Mouse (Mus musculus): ENCODE data around the gene Gabrr3. TPM values are rescaled to one million over a fixed set of nuclear protein-coding genes. Genes with fewer than 3 reads are reported as not detected.

Gene Gabrr3
- polyA plus RNA-seq, 1 experiment from 2014 or later: 0.03 TPM

DNA sequence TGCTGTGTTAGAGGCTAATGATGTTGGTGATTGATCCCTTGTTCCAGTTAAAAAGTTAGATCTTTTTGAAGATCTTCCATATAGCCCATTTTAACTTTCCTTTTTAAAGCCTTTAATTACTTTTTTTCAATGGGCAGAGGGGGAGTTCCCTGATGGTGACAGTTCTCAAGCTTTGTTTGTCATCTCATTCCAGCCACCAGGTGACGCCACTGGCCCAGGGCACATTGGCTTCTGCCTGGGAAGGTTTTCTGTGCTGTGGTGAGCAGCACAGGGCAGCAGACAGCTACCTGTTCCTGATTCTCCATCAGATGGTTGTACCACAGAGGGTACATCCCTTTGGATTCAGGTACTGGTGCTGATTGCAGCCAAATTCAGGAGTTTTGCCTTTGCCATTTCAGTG is 67.7 kb downstream of the Gabrr3 start:
- Histone ChIP-seq H3K27me3 (replicated peaks) (no peaks in the 10 kb centered on the region), H3K27ac (no peak overlapping the region), H3K4me2 (replicated peaks) (no peak overlapping the region), H3K9me3 (no peaks in the 10 kb centered on the region), H3K4me3 (replicated peaks) (no peak overlapping the region), H3K36me3 (peaks cover 3% of the 10 kb centered on the region; the same call in 1 of the 2 replicates), H3K9ac (no peak overlapping the region), H3K4me1 (replicated peaks) (no peaks in the 10 kb centered on the region)
- no peak for ATAC-seq
- WGBS: 29% methylated on average over 1 of the region's 1 CpGs

DNA sequence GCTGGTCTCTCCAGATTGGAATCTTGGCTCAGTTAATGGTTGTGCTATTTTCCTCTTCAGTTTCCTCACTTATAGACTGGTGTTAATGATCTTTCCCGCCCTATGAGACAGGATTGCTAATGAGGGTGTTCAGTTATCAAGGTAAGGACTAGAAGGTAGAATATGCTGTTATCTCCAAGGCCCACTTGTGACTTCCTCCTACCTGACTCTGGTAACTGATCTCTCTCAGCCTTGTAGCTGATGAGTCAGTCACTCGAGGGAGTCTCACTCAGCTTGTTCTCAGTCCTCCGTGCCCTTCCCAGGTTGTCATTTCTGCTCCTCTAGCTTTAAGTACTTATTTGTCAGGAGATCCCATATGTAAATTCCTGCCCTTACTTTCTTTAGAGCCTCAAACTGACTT is 70.8 kb downstream of the Gabrr3 start:
- Histone ChIP-seq H3K4me1 (replicated peaks) (no peaks in the 10 kb centered on the region), H3K4me3 (replicated peaks) (no peak overlapping the region), H3K27me3 (replicated peaks) (no peaks in the 10 kb centered on the region), H3K9me3 (no peaks in the 10 kb centered on the region), H3K9ac (no peak overlapping the region), H3K36me3 (peaks cover 12% of the 10 kb centered on the region), H3K27ac (no peak overlapping the region), H3K4me2 (replicated peaks) (no peak overlapping the region)
- 81% methylated on average over 3 of the region's 3 CpGs for WGBS
- no peak; the same call in 1 of the 2 replicates for ATAC-seq

DNA sequence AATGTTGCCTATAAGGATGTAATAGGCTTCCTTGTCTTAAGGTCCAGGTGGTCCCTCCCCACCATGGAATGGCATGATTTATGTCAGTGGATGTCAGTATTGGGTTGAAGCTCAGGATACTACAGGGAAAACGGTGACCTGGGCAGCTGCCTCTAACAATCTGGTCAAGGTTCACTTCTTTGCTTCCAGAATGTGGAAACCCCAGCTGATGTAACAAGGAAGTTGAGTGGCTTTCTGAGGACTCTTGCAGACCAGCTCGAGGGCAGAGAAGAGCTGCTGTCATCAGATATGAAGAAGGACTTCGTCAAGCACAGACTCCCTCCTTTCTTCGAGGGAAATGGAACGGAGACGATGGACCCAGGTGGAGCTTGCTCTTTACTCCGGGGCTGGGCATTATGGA is 80.1 kb downstream of the Gabrr3 start:
- no peaks in the 10 kb centered on the region for H3K27me3 ChIP-seq (replicated peaks)
- no peaks in the 10 kb centered on the region for H3K9me3 ChIP-seq
- H3K4me3 ChIP-seq (replicated peaks): no peak overlapping the region
- H3K4me1 ChIP-seq (replicated peaks): no peaks in the 10 kb centered on the region
- H3K36me3 ChIP-seq: peaks cover 6% of the 10 kb centered on the region; the same call in 1 of the 2 replicates
- peak; percentile 31; the same call in 1 of the 2 replicates for ATAC-seq
- no peak overlapping the region for H3K9ac ChIP-seq
- no peak overlapping the region for H3K4me2 ChIP-seq (replicated peaks)
- WGBS: 86% methylated on average over 7 of the region's 7 CpGs
- no peak overlapping the region for H3K27ac ChIP-seq

DNA sequence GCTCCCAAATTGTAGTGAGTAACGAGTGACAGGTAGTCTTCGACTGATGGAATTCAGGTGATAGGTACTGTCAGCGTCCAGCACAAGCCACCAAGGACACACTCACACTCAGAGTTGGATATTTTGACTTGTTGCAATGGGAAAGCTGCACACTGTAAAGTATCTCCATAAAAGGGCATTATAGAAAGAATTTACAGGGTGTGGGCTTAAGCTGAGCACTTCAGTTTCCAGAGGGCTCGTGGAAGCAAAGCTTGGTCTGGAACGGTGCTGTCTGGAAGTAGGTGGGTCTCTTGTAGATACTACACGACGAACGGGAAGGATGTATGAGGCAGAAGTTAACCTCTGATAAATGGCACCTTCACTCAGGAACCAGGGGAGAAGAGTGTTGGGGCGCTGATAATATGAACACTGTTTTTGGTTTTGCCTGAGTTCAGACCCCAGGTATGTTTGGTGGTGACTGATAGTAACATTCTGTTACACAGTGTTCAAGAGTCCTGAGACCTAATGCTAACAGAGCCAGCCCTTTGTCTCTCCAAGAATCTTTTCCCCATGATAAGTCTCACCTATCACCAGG is 80.9 kb downstream of the Gabrr3 start:
- H3K36me3 ChIP-seq: 0 out of 2 replicates have a peak, but pooled peaks cover 9% of the 10 kb centered on the region
- H3K27ac ChIP-seq: no peak overlapping the region
- no peaks in the 10 kb centered on the region for H3K27me3 ChIP-seq (replicated peaks)
- H3K9ac ChIP-seq: no peak overlapping the region
- 80% methylated on average over 9 of the region's 9 CpGs for WGBS
- no peak overlapping the region for H3K4me3 ChIP-seq (replicated peaks)
- ATAC-seq: no peak
- H3K9me3 ChIP-seq: no peaks in the 10 kb centered on the region
- no peak overlapping the region for H3K4me2 ChIP-seq (replicated peaks)
- H3K4me1 ChIP-seq (replicated peaks): no peaks in the 10 kb centered on the region

DNA sequence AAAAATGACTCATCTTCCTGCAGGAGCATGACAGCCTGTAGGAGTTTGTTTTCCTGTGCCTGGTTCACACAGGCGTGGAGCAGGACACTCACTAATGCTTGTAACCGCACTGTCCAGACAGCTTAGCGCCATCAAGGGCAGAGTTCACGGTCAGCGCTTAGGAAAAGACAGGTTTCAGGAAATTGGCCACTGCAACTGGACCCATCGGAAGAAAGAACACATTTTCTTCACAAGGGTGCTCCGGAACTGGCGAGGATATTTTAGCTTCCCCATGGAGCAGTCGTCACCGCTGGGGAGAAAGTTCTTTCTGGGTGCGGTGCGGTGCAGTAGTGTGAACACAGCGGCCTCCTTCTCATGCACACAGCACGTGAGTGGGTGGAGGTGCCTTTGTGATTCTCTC is 86.1 kb downstream of the Gabrr3 start:
- ATAC-seq: no peak
- no peak overlapping the region for H3K27ac ChIP-seq

DNA sequence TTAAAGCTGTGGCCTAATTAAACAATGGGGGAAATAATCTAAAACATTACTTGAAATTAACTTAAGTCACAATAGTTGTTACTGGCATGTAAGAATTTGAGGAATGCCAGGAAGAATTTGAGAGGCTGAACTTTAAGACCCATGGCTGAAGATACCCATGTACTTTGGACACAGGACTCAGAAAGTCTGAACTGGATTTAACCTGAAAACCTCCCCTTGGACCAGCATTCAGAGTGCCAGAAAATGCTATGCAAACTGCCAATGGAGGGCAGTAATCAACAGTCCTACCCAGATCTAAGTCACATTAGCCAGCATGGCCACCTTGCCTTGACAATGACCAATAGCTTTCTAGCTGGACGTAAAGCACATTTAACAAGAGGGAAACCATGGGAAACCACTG is 90.8 kb downstream of the Gabrr3 start:
- Histone ChIP-seq H3K27me3 (replicated peaks) (no peaks in the 10 kb centered on the region), H3K4me3 (replicated peaks) (no peak overlapping the region), H3K9ac (no peak overlapping the region), H3K36me3 (peaks cover 8% of the 10 kb centered on the region), H3K4me1 (replicated peaks) (no peaks in the 10 kb centered on the region), H3K27ac (no peak overlapping the region), H3K9me3 (no peaks in the 10 kb centered on the region), H3K4me2 (replicated peaks) (no peak overlapping the region)
- no peak for ATAC-seq
- WGBS: 81% methylated on average over 1 of the region's 1 CpGs

More for the DNA sequence above, 86.1 kb downstream of the Gabrr3 start:
- Histone ChIP-seq H3K9ac (no peak overlapping the region), H3K4me1 (replicated peaks) (no peaks in the 10 kb centered on the region), H3K4me2 (replicated peaks) (no peak overlapping the region), H3K9me3 (no peaks in the 10 kb centered on the region), H3K36me3 (peaks cover 12% of the 10 kb centered on the region), H3K4me3 (replicated peaks) (no peak overlapping the region), H3K27me3 (replicated peaks) (no peaks in the 10 kb centered on the region)
- 84% methylated on average over 14 of the region's 14 CpGs for WGBS

DNA sequence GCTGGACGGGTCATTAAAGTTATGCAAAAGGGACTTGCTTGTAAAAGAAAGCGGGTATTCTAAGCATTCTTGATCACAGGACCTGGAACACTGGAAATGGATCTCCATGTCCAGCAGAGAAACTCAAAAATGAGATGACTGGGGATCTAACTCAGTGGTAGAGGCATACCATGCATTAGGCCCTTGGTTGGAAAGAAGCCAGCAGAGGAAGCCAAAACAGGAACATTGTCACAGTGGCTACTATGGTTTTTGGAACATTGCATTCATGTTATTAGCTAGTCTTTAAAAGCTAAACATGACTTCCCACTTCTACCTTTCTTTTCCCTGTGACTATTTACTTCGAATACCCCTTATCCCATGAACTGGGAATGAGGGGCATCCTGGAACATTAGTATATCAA is 92.0 kb downstream of the Gabrr3 start:
- 86% methylated on average over 3 of the region's 3 CpGs for whole genome bisulfite sequencing
- peaks cover 7% of the 10 kb centered on the region for H3K36me3 ChIP-seq
- H3K4me1 ChIP-seq (replicated peaks): no peaks in the 10 kb centered on the region
- H3K4me2 ChIP-seq (replicated peaks): no peak overlapping the region
- H3K27ac ChIP-seq: no peak overlapping the region
- no peak overlapping the region for H3K4me3 ChIP-seq (replicated peaks)
- no peaks in the 10 kb centered on the region for H3K9me3 ChIP-seq
- H3K27me3 ChIP-seq (replicated peaks): no peaks in the 10 kb centered on the region
- no peak for ATAC-seq
- no peak overlapping the region for H3K9ac ChIP-seq

DNA sequence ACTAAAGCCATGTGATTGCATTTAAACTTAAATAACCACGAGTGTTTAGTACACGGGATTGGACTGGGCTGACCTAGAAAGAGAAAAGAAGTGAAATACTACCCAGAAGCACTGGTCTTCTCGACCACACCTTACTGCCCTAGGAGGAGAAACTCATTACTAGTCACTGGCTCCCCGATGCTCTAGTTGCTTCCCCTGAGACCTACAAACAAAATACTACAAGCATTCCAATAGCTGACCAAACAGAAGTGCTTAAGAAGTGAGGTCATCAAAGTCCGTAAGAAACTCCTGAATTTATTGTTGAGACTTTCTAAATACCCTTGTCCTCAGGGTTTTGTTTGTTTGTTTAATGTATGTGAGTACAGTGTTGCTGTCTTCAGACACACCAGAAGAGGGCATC is 102.7 kb downstream of the Gabrr3 start:
- no peaks in the 10 kb centered on the region for H3K9me3 ChIP-seq
- no peak overlapping the region for H3K27ac ChIP-seq
- H3K27me3 ChIP-seq (replicated peaks): no peaks in the 10 kb centered on the region
- H3K9ac ChIP-seq: no peak overlapping the region
- no peaks in the 10 kb centered on the region for H3K4me1 ChIP-seq (replicated peaks)
- H3K36me3 ChIP-seq: no peaks in the 10 kb centered on the region
- H3K4me3 ChIP-seq (replicated peaks): no peak overlapping the region
- ATAC-seq: no peak
- no peak overlapping the region for H3K4me2 ChIP-seq (replicated peaks)
- 92% methylated on average over 5 of the region's 5 CpGs for WGBS

Other genes with a start within 250 kb of the Gabrr3 start
- gene Olfr196, start 236.9 kb upstream of the Gabrr3 start, polyA plus RNA-seq (2015; fragmentation: Nextera tagmentation; extraction: Ambion mirVana): not detected in 2 replicates
- not detected in 2 replicates for gene Olfr198, start 203.8 kb upstream of the Gabrr3 start, polyA plus RNA-seq (2015; fragmentation: Nextera tagmentation; extraction: Ambion mirVana)
- not detected in 2 replicates for gene Olfr199, start 187.6 kb upstream of the Gabrr3 start, polyA plus RNA-seq (2015; fragmentation: Nextera tagmentation; extraction: Ambion mirVana)
- gene Olfr201, start 134.7 kb upstream of the Gabrr3 start, polyA plus RNA-seq (2015; fragmentation: Nextera tagmentation; extraction: Ambion mirVana): not detected in 2 replicates
- gene Olfr202, start 120.5 kb upstream of the Gabrr3 start, polyA plus RNA-seq (2015; fragmentation: Nextera tagmentation; extraction: Ambion mirVana): not detected in 2 replicates
- gene Olfr203, start 108.5 kb upstream of the Gabrr3 start, polyA plus RNA-seq (2015; fragmentation: Nextera tagmentation; extraction: Ambion mirVana): not detected in 2 replicates
- gene Olfr204, start 89.1 kb upstream of the Gabrr3 start, polyA plus RNA-seq (2015; fragmentation: Nextera tagmentation; extraction: Ambion mirVana): not detected in 2 replicates
- not detected in 2 replicates for gene Olfr205, start 76.2 kb upstream of the Gabrr3 start, polyA plus RNA-seq (2015; fragmentation: Nextera tagmentation; extraction: Ambion mirVana)
- gene Olfr206, start 58.1 kb upstream of the Gabrr3 start, polyA plus RNA-seq (2015; fragmentation: Nextera tagmentation; extraction: Ambion mirVana): not detected in 2 replicates
- not detected in 2 replicates for gene Olfr209, start 43.3 kb upstream of the Gabrr3 start, polyA plus RNA-seq (2015; fragmentation: Nextera tagmentation; extraction: Ambion mirVana)
- 34.1 and 35.8 TPM in 2 replicates for gene Riox2, start 64.4 kb downstream of the Gabrr3 start, polyA plus RNA-seq (2015; fragmentation: Nextera tagmentation; extraction: Ambion mirVana)
- gene Crybg3, start 193.6 kb downstream of the Gabrr3 start, polyA plus RNA-seq (2015; fragmentation: Nextera tagmentation; extraction: Ambion mirVana): 5.5 and 5.6 TPM in 2 replicates
- gene Arl6, start 232.1 kb downstream of the Gabrr3 start, polyA plus RNA-seq (2015; fragmentation: Nextera tagmentation; extraction: Ambion mirVana): 18.0 and 22.2 TPM in 2 replicates

Data from intestine, embryonic 15.5 days (tissue).